Mouse (Mus musculus) ES-CJ7 (cell line): ENCODE results near the gene G530012D18Rik.
"Not testable (repeated sequence)": the region's sequence is repeated elsewhere in the genome, so short reads cannot be mapped to it uniquely, and the experiment has no call there.

Source experiments
- DNase-seq: peaks from one replicate; pipeline ENCODE4 v3.0.0; 2011; ENCODE audit warnings: low read depth, low spot score

G530012D18Rik gene

DNA sequence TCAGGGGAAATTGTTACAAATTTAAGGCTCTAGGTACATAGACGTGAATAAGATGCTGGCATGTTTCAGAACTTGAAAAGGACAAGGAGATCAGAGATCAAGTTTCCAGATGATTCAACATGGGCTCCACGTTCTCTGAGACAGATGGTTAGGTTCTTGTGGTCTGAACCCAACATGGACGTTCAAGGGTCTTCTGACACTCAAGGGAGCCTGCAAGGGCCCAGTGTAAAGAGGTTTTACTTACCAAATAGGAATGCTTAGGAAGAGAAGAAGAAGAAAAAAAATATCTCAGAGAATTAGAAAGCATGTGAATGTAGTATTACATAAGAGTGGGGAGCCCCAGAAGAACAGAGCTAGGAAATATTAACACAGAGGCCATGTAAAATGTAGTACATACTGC is 40.3 kb downstream of the G530012D18Rik start:
- not testable (repeated sequence) for DNase-seq

DNA sequence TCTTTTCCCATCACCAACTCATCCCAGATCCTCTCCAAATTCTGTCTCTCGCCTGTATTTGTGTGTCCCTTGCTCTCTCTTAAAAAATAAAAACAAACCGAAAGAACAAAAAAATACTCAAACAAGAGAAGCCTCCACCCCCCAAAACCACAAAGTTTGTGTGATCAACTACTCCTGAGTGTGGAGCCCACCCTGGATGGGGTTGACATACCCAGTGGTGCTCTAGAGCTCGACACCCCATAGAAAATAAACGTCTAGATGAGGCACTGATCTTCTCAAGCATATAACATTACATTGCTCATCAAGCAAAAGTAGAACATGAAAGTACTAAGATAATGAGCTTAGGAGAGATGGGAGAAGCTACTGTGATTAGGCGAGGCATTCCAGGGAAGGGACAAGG is 41.7 kb downstream of the G530012D18Rik start:
- DNase-seq, result not testable (repeated sequence)

DNA sequence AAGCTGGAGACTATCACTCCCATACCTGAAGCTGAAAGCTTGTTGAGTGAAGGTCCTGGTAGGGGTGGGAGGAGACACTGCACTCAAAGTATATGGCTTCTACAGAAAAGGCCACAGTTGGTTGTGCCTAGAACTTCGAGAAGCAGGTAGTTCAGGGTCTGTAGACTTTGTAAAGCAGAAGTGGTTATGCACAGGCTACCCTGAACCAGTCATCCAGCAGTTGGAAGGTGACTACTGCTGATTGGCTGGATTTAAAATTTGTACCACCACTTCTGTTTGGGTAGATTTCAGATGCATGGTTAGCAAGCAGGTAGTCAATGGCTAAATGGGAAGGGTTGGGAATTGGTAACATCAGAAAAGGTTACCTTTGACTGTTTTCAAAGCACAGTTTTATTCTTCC is 43.2 kb downstream of the G530012D18Rik start:
- not testable (repeated sequence) for DNase-seq
